Mouse (Mus musculus) midbrain, embryonic 16.5 days (tissue): ENCODE data around the gene Atp6v1g2. TPM values are rescaled to one million over a fixed set of nuclear protein-coding genes. Genes with fewer than 3 reads are reported as not detected.

Experiments
- ATAC-seq: fragments of 200-750 bp; cut with Nextera tagmentation; 2 replicates; pipeline ENCODE4 v1.8.0; 2017; ENCODE audit warnings: moderate TSS enrichment
- H3K27ac ChIP-seq: fragments of 300-500 bp; sonication (generic); 2 replicates; pipeline ENCODE4 v1.5.1; 2014; ENCODE audit warnings: mild to moderate bottlenecking, low read length, mixed read lengths
- H3K27me3 ChIP-seq: fragments of 300-500 bp; sonication (generic); 2 replicates; pipeline ENCODE4 v1.6.1; 2014; ENCODE audit warnings: low read depth, low read length, mixed read lengths; ENCODE audit not compliant: control insufficient read depth, insufficient read depth
- H3K36me3 ChIP-seq: fragments of 300-500 bp; sonication (generic); 2 replicates; pipeline ENCODE4 v1.6.1; 2014; ENCODE audit warnings: mild to moderate bottlenecking, low read length, moderate library complexity, mixed read lengths; ENCODE audit not compliant: control insufficient read depth, insufficient read depth
- H3K4me1 ChIP-seq: fragments of 300-500 bp; sonication (generic); 2 replicates; pipeline ENCODE4 v1.6.1; 2014; ENCODE audit warnings: mild to moderate bottlenecking, low read length, mixed read lengths; ENCODE audit not compliant: control insufficient read depth, insufficient read depth
- H3K4me2 ChIP-seq: fragments of 300-500 bp; sonication (generic); 2 replicates; pipeline ENCODE4 v1.6.1; 2014; ENCODE audit warnings: mild to moderate bottlenecking, low read length, mixed read lengths
- H3K4me3 ChIP-seq: fragments of 300-500 bp; sonication (generic); 2 replicates; pipeline ENCODE4 v1.5.1; 2014; ENCODE audit warnings: low read depth, mild to moderate bottlenecking, low read length, moderate library complexity, mixed read lengths
- H3K9ac ChIP-seq: fragments of 300-500 bp; sonication (generic); 2 replicates; pipeline ENCODE4 v1.6.1; 2014; ENCODE audit warnings: low read depth, low read length, mixed read lengths
- H3K9me3 ChIP-seq: fragments of 300-500 bp; sonication (generic); replicated peaks from 2 replicates; pipeline ENCODE4 v1.6.1; 2014; ENCODE audit warnings: mild to moderate bottlenecking, low read length, mixed read lengths; ENCODE audit not compliant: control insufficient read depth, poor library complexity, severe bottlenecking
- WGBS: fragments of 180-500 bp; shearing (Covaris S2); extraction: QIAGEN DNeasy Blood & Tissue Kit; methylation state at CpG from one replicate; pipeline ENCODE4 v1.1.7; 2014; 5-methylcytosine and 5-hydroxymethylcytosine counted together
- polyA plus RNA-seq: library from polyadenylated mRNA; unstranded; fragments of >200 nt; fragmentation: Nextera tagmentation; extraction: Ambion mirVana; gene quantifications from 2 replicates; pipeline ENCODE4 v1.2.1, GENCODE M21; 2015

Atp6v1g2 gene
- polyA plus RNA-seq, result 111 and 139 TPM in 2 replicates

DNA sequence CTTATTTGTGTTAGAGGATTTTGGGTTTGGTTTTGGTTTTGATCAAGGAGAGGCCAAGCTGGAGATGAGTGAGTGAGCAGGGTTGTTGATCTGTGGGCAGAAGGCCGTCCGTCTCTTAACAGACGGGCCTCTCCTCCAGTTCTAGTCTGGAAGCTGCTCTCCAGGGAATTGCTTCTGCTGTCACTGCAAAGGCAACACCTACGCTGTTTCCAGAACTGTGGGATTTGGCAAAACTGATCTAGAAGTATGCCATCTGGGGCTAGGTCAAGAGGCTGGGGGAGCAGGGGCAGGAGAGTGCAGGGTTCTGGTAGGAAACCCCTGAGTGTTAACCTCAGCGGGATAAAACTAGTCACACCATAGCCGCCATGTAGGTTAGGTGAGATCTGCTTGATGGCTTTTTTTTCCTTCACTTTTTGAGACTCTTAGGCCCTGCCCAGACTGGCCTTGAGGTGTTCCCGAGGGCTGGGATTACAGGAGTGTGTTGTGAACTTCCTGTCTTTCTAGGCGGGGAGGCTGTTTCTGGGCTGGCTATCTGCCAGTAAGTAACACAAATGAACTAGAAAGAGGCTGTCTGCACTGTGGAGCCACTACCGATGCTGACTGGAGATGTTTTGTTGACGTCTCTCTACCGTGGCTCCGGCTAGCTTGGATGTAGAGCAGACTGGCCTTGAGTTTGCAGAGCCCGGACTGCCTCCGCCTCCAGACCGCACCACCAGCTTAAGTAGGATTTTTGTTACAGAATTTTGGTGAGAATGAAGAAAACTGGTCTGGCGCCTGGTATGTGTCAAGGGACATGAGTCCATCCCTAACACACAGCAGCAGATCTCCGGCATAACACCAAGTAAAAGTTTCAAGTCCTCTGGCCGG is at the start of gene Atp6v1g2:
Atp6v1g2 (plus strand) TSS at position 547 of the 867 bp plus-strand sequence.
- Histone ChIP-seq H3K9me3 (no peaks in the 10 kb centered on the region), H3K4me1 (peaks cover 22% of the 10 kb centered on the region), H3K27ac (no peak within 1 kb of the TSS), H3K36me3 (peaks cover 11% of the 10 kb centered on the region), H3K9ac (no peak within 1 kb of the TSS), H3K4me3 (no peak within 1 kb of the TSS), H3K4me2 (peak within 1 kb of the TSS; percentile 97), H3K27me3 (no peaks in the 10 kb centered on the region)
- no peak for ATAC-seq
- 76% methylated on average over 18 of the region's 18 CpGs for WGBS

DNA sequence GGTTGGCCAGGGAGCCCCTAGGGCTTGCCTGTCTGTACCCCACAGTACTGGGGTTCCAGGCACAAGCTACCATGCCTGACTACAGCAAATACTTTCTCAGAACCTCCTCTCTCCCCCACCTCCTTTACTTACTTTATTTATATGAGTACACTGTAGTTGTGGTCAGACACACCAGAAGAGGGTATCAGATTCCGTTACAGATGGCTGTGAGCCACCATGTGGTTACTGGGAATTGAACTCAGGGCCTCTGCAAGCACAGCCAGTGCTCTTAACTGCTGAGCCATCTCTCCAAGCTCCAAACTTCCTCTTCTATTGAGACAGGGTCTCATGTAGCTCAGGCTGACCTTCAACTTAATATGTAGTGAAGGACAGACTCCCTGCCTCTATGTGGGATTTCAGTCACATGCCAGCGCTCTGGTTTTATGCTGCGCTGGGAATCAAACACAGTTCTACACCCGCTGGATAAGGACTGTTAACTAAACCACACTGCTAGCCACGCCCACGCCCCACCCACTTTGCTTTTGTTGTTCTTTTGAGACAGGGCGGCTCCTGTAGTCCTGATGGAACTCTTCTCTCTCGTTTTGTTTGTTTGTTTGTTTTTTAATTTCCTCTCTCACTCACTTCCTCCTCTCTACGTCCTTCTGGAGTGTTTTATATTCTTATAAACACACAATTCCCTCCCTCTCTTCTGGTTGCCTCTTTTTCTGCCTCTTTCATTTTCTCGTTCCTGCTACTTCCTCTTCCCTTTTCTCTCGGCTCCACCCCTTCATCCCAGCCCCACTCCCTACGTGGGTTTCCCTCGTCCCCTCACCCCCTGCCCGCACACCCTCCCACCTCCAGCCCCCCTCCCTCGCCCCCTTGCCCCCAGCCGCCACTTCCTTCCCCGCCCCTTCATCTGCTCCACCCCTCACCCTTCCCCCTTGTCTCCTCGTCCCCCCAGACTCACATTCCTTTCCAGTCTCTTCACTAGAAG is 47.5 kb upstream of the Atp6v1g2 start:
- Histone ChIP-seq H3K4me1 (no peaks in the 10 kb centered on the region; the same call in 1 of the 2 replicates), H3K36me3 (no peaks in the 10 kb centered on the region), H3K27me3 (no peaks in the 10 kb centered on the region), H3K9me3 (no peaks in the 10 kb centered on the region), H3K4me3 (peak overlapping the region; percentile 26), H3K4me2 (peak overlapping the region; percentile 60), H3K27ac (peak overlapping the region; percentile 73), H3K9ac (peak overlapping the region; percentile 38)
- WGBS, result 4% methylated on average over 17 of the region's 18 CpGs
- ATAC-seq, result peak; percentile 58

DNA sequence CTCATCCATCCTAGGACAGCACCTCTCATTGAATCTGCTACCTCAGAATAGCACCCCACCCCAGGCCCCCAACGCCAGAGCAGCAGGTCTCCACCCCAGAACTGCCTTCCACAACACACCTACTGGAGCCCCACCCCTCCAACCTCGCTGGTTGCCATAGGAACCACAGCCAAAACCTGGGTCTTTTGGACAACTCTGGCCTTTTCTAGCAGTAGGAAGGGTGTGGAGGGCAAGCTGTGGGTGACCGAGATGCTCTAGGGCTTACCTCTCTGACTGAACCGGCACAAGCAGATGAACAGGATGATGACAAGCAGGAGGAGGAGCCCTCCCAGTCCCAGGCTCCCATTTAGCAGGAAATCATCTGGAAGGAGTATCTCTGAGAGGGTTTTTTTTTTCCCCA is 46.8 kb upstream of the Atp6v1g2 start:
- H3K4me1 ChIP-seq, result no peaks in the 10 kb centered on the region; the same call in 1 of the 2 replicates
- WGBS, result 0% methylated on average over 4 of the region's 4 CpGs
- H3K9ac ChIP-seq, result peak overlapping the region; percentile 38
- peak; percentile 48; the same call in 1 of the 2 replicates for ATAC-seq
- H3K27me3 ChIP-seq, result no peaks in the 10 kb centered on the region
- H3K27ac ChIP-seq, result peak overlapping the region; percentile 73
- H3K36me3 ChIP-seq, result no peaks in the 10 kb centered on the region
- H3K9me3 ChIP-seq, result no peaks in the 10 kb centered on the region
- peak overlapping the region; percentile 60 for H3K4me2 ChIP-seq
- H3K4me3 ChIP-seq, result peak overlapping the region; percentile 26

DNA sequence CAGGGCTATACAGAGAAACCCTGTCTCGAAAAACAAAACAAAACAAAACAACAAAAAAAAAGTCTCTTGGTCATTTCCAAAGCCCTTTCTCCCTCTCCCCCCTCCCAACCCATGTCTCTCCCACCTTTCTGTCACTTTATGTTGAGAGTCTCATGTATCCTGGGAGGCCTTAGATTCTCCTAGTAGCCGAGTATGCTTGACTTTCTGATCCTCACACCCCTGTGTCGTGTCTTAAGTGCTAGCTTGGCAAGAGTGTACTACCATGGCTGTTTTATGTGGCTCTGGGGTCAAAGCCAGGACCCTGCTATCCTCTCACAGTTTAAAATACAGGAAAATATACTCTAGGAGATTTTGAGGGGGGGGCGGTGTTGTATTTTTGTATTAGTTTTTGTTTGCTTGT is 46.1 kb upstream of the Atp6v1g2 start:
- no peaks in the 10 kb centered on the region for H3K36me3 ChIP-seq
- WGBS, result 74% methylated on average over 4 of the region's 4 CpGs
- no peak overlapping the region for H3K4me2 ChIP-seq
- no peak overlapping the region for H3K9ac ChIP-seq
- no peaks in the 10 kb centered on the region for H3K9me3 ChIP-seq
- no peak overlapping the region for H3K27ac ChIP-seq
- no peak overlapping the region for H3K4me3 ChIP-seq
- H3K4me1 ChIP-seq, result no peaks in the 10 kb centered on the region; the same call in 1 of the 2 replicates
- ATAC-seq, result no peak
- no peaks in the 10 kb centered on the region for H3K27me3 ChIP-seq

DNA sequence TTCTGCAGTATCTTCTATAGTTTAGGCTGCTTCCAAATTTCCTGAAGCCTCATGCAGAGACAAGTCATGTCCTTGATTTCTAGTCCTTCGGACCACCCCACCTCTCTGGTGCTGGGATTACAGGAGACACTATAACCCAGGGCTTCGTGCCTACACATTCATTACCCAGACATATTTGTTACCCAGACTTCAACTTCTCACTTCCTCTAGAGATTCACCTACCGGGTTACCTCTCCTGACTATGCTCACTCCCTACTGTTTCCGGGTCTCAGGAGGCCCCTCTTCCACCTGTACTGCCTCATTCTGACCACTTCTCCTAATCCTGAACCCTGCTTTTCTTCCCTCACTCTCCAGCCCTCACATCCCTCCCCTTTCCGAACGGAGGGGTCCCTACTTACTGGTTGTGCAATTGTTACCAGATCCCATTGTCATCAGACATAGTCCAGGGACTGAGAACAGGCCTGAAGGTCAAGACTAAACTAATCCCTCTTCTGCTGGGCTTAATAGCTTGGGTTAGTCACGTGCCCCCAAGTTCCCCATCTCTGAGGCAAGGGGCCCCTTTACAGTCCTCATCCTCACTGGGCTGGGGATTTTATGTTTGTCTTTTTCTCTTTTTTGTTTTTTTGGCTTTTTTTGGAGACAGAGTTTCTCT is 45.4 kb upstream of the Atp6v1g2 start, which contains the start of gene Lst1:
Lst1 (minus strand) TSS at position 481 of the 652 bp plus-strand sequence.
- H3K9me3 ChIP-seq, result no peaks in the 10 kb centered on the region
- ATAC-seq, result no peak
- H3K27ac ChIP-seq, result no peak within 1 kb of the TSS
- no peak within 1 kb of the TSS for H3K4me2 ChIP-seq
- H3K27me3 ChIP-seq, result no peaks in the 10 kb centered on the region
- H3K4me1 ChIP-seq, result no peaks in the 10 kb centered on the region; the same call in 1 of the 2 replicates
- no peak within 1 kb of the TSS for H3K4me3 ChIP-seq
- 59% methylated on average over 7 of the region's 7 CpGs for WGBS
- H3K9ac ChIP-seq, result no peak within 1 kb of the TSS
- no peaks in the 10 kb centered on the region for H3K36me3 ChIP-seq

DNA sequence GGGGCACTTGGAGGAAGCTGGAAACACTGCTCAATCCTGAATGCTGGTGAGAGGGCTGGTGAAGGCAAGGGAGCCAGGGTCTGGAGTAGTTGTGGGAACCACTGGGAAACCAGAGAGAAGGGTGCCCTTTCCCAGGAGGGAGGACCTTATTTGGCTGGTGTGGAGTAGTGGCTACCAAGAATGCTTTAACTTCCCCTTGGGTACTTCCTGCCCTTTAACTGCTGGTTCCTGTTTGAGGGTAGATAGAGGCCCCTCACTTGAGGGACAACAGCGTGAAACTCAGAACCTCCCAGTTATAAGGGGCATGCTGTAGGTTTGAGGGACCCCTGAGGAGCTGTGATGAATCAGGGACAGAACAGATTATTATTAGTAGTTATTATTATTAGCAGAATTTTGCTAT is 44.3 kb upstream of the Atp6v1g2 start:
- 79% methylated on average over 1 of the region's 1 CpGs for WGBS
- Histone ChIP-seq H3K27ac (no peak overlapping the region), H3K36me3 (no peaks in the 10 kb centered on the region), H3K4me2 (no peak overlapping the region), H3K9ac (no peak overlapping the region), H3K4me3 (no peak overlapping the region), H3K27me3 (no peaks in the 10 kb centered on the region), H3K4me1 (no peaks in the 10 kb centered on the region; the same call in 1 of the 2 replicates), H3K9me3 (no peaks in the 10 kb centered on the region)
- no peak for ATAC-seq

DNA sequence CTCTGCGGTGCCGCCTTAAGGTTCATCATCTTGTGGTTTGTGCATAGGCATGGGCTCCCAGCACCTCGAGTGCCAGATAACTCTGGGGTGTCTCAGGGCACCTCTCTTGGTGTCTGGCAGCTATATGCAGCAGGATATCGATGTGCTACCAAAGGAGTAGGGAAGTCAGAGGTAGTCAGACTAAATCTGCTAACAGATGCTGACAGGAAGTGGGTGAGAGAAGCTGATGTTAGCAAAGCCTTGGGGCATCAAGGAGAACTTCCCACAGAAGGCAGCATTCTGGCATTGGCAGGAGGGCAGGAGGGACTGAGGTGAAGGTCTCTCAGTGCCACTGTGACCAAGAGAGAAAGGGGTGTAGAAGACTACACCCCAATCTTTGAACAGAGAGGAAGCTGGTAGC is 43.4 kb upstream of the Atp6v1g2 start:
- H3K4me1 ChIP-seq, result no peaks in the 10 kb centered on the region; the same call in 1 of the 2 replicates
- WGBS, result 77% methylated on average over 4 of the region's 4 CpGs
- no peak overlapping the region for H3K27ac ChIP-seq
- no peak overlapping the region for H3K9ac ChIP-seq
- H3K4me3 ChIP-seq, result no peak overlapping the region
- H3K36me3 ChIP-seq, result no peaks in the 10 kb centered on the region
- no peak for ATAC-seq
- no peaks in the 10 kb centered on the region for H3K9me3 ChIP-seq
- H3K27me3 ChIP-seq, result peaks cover 5% of the 10 kb centered on the region
- H3K4me2 ChIP-seq, result no peak overlapping the region

DNA sequence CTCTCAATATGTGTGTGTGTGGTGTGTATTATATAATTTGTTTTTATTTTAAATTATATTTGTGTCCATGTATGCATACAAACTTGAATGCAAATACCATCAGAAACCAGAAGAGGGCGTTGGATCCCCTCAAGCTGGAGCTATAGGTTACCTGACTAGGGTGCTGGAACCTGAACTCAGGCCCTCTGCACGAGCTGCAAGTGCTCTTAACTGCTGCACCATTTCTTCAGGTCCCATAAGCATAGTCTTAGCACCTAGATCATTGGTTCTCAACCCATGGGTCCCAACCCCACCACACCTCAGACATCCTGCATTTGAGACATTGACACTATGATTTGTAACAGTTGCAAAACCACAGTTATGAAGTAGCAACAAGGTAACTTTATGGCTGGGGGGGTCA is 41.7 kb upstream of the Atp6v1g2 start:
- Histone ChIP-seq H3K9me3 (no peaks in the 10 kb centered on the region), H3K4me1 (peaks cover 9% of the 10 kb centered on the region; the same call in 1 of the 2 replicates), H3K27ac (no peak overlapping the region), H3K9ac (no peak overlapping the region), H3K4me2 (no peak overlapping the region), H3K36me3 (no peaks in the 10 kb centered on the region), H3K4me3 (no peak overlapping the region), H3K27me3 (peaks cover 17% of the 10 kb centered on the region)
- 68% methylated on average over 2 of the region's 2 CpGs for WGBS
- no peak for ATAC-seq
